Mouse (Mus musculus) embryonic stem cell, embryonic (primary cell): Measurements from ENCODE around the gene Hdac7.

Experiments used
- CTCF ChIA-PET, 4 experiments: fragments of 300-600 bp in 2 of 4; fragments of 350-600 bp in 2 of 4; sonication (Branson Sonifier 250); formaldehyde crosslinking; loops; one replicate each; lab custom pipeline; 2022; ENCODE audit warnings: inconsistent platforms in 2 of 4; lab: Charles Lee
- POLR2A ChIA-PET, 4 experiments: fragments of 300-600 bp in 2 of 4; fragments of 350-600 bp in 2 of 4; sonication (Branson Sonifier 250); formaldehyde crosslinking; loops; one replicate each; lab custom pipeline; 2022; ENCODE audit warnings: antibody characterized with exemption in 4 of 4, inconsistent platforms in 1 of 4; lab: Charles Lee

Hdac7 gene

GRCm38 (mm10) chr15:97766194-97766593 is 78.1 kb downstream of the Hdac7 start:
- POLR2A ChIA-PET, result interaction anchor here in 3 of 4 experiments (0.5 to 3.3 kb wide), 8 partner anchors 10 to 22 kb away, joined by 3 to 20 read pairs (median 4); no protein-coding TSS in a partner anchor
- CTCF ChIA-PET, result interaction anchor here in 3 of 4 experiments (0.6 to 3.2 kb wide), 12 partner anchors 11 to 1925 kb away, joined by 3 to 24 read pairs (median 9); partner anchors contain the start of gene Tmem106c (in 2 of the 3)

- ChIA-PET POLR2A (interaction anchor here in 3 of 4 experiments (1.0 to 1.5 kb wide), 6 partner anchors 9 to 19 kb away, joined by 3 to 4 read pairs (median 4); no protein-coding TSS in a partner anchor), CTCF (interaction anchor here in 1 of 4 experiments (1.1 to 2.3 kb wide), 4 partner anchors 11 to 100 kb away, joined by 3 to 10 read pairs (median 8); no protein-coding TSS in a partner anchor)
Measured at GRCm38 (mm10) chr15:97765090-97765794, 79.1 kb downstream of the Hdac7 start.

GRCm38 (mm10) chr15:97764532-97764931 is 79.8 kb downstream of the Hdac7 start:
- CTCF ChIA-PET, result interaction anchor here in 1 of 4 experiments (1.1 to 2.3 kb wide), 4 partner anchors 12 to 99 kb away, joined by 3 to 10 read pairs (median 8); no protein-coding TSS in a partner anchor
- POLR2A ChIA-PET, result interaction anchor here in 3 of 4 experiments (1.0 to 1.5 kb wide), 6 partner anchors 8 to 20 kb away, joined by 3 to 4 read pairs (median 4); no protein-coding TSS in a partner anchor

- CTCF ChIA-PET, result interaction anchor here in 3 of 4 experiments (0.5 to 2.3 kb wide), 8 partner anchors 13 to 629 kb away, joined by 3 to 10 read pairs (median 4); no protein-coding TSS in a partner anchor
- POLR2A ChIA-PET, result interaction anchor here in 2 of 4 experiments (0.6 to 3.2 kb wide), 3 partner anchors 25 to 128 kb away, joined by 3 to 11 read pairs (median 6); no protein-coding TSS in a partner anchor
Measured at GRCm38 (mm10) chr15:97763256-97764049, 80.8 kb downstream of the Hdac7 start.

GRCm38 (mm10) chr15:97762733-97763132 is 81.6 kb downstream of the Hdac7 start:
- ChIA-PET CTCF (interaction anchor here in 3 of 4 experiments (0.7 to 3.0 kb wide), 8 partner anchors 10 to 567 kb away, joined by 3 to 26 read pairs (median 8); no protein-coding TSS in a partner anchor), POLR2A (interaction anchor here in 2 of 4 experiments (0.6 to 3.2 kb wide), 6 partner anchors 8 to 128 kb away, joined by 3 to 11 read pairs (median 5); no protein-coding TSS in a partner anchor)

- POLR2A ChIA-PET, result interaction anchor here in 3 of 4 experiments (0.6 to 3.2 kb wide), 15 partner anchors 8 to 1332 kb away, joined by 3 to 11 read pairs (median 4); no protein-coding TSS in a partner anchor
- CTCF ChIA-PET, result interaction anchor here (0.5 to 3.0 kb wide), 29 partner anchors 8 to 1655 kb away, joined by 3 to 26 read pairs (median 5); no protein-coding TSS in a partner anchor
Measured at GRCm38 (mm10) chr15:97761438-97761837, 82.9 kb downstream of the Hdac7 start.

GRCm38 (mm10) chr15:97760952-97761351 is 83.3 kb downstream of the Hdac7 start:
- POLR2A ChIA-PET, result interaction anchor here in 3 of 4 experiments (0.6 to 3.2 kb wide), 11 partner anchors 8 to 1332 kb away, joined by 3 to 11 read pairs (median 4); no protein-coding TSS in a partner anchor
- CTCF ChIA-PET, result interaction anchor here (0.6 to 3.0 kb wide), 24 partner anchors 8 to 1655 kb away, joined by 3 to 26 read pairs (median 5); no protein-coding TSS in a partner anchor

GRCm38 (mm10) chr15:97760006-97760405 is 84.3 kb downstream of the Hdac7 start:
- CTCF ChIA-PET, result interaction anchor here in 2 of 4 experiments (2.0 to 3.0 kb wide), 3 partner anchors 8 to 16 kb away, joined by 6 to 26 read pairs (median 12); no protein-coding TSS in a partner anchor
- POLR2A ChIA-PET, result interaction anchor here in 1 of 4 experiments (2.0 kb wide), 1 partner anchor 8 kb away, joined by 7 read pairs; no protein-coding TSS in a partner anchor

- ChIA-PET CTCF (interaction anchor here (0.6 to 6.0 kb wide), 10 partner anchors 12 to 1086 kb away, joined by 3 to 53 read pairs (median 4); partner anchors contain the start of gene Rapgef3 (in 1 of the 4)), POLR2A (interaction anchor here in 3 of 4 experiments (0.6 to 5.2 kb wide), 7 partner anchors 9 to 588 kb away, joined by 3 to 20 read pairs (median 4); partner anchors contain the start of gene Rapgef3 (in 2 of the 3))
Measured at GRCm38 (mm10) chr15:97755361-97755760, 88.9 kb downstream of the Hdac7 start.

- CTCF ChIA-PET, result interaction anchor here in 3 of 4 experiments (0.6 to 6.0 kb wide), 6 partner anchors 13 to 1087 kb away, joined by 3 to 53 read pairs (median 14); partner anchors contain the start of gene Rapgef3 (in 1 of the 3)
Measured at GRCm38 (mm10) chr15:97754476-97754875, 89.8 kb downstream of the Hdac7 start.

GRCm38 (mm10) chr15:97752491-97752890 is 91.8 kb downstream of the Hdac7 start:
- POLR2A ChIA-PET, result interaction anchor here in 2 of 4 experiments (1.0 to 2.2 kb wide), 5 partner anchors 8 to 24 kb away, joined by 3 to 7 read pairs (median 4); no protein-coding TSS in a partner anchor
- CTCF ChIA-PET, result interaction anchor here in 3 of 4 experiments (0.6 to 6.0 kb wide), 13 partner anchors 9 to 150 kb away, joined by 3 to 53 read pairs (median 9); partner anchors contain the start of gene Rapgef3 (in 2 of the 3)

More at GRCm38 (mm10) chr15:97754476-97754875, 89.8 kb downstream of the Hdac7 start:
- POLR2A ChIA-PET, result interaction anchor here in 3 of 4 experiments (0.6 to 5.2 kb wide), 5 partner anchors 10 to 17 kb away, joined by 3 to 20 read pairs (median 5); partner anchors contain the start of gene Rapgef3 (in 1 of the 3)

- ChIA-PET POLR2A (interaction anchor here in 2 of 4 experiments (1.0 to 2.2 kb wide), 7 partner anchors 9 to 99 kb away, joined by 3 to 8 read pairs (median 3); partner anchors contain the start of gene Rapgef3 (in 1 of the 2)), CTCF (interaction anchor here (0.6 to 6.0 kb wide), 46 partner anchors 9 to 1187 kb away, joined by 3 to 53 read pairs (median 4); partner anchors contain the start of genes Rapgef3 (in 2 of the 4) and Tmem106c (in 1 of the 4))
Measured at GRCm38 (mm10) chr15:97751676-97752075, 92.6 kb downstream of the Hdac7 start.

- ChIA-PET CTCF (interaction anchor here (0.8 to 6.0 kb wide), 26 partner anchors 11 to 713 kb away, joined by 3 to 53 read pairs (median 8); partner anchors contain the start of gene Rapgef3 (in 1 of the 4)), POLR2A (interaction anchor here in 2 of 4 experiments (1.0 to 2.2 kb wide), 3 partner anchors 10 to 11 kb away, joined by 3 to 7 read pairs (median 4); no protein-coding TSS in a partner anchor)
Measured at GRCm38 (mm10) chr15:97750697-97751096, 93.6 kb downstream of the Hdac7 start.

- POLR2A ChIA-PET, result interaction anchor here in 2 of 4 experiments (1.2 to 1.4 kb wide), 2 partner anchors 9 to 33 kb away, joined by 3 to 4 read pairs; no protein-coding TSS in a partner anchor
- CTCF ChIA-PET, result interaction anchor here in 3 of 4 experiments (1.7 to 6.0 kb wide), 5 partner anchors 26 to 100 kb away, joined by 3 to 53 read pairs (median 23); no protein-coding TSS in a partner anchor
Measured at GRCm38 (mm10) chr15:97749841-97750240, 94.5 kb downstream of the Hdac7 start.

- CTCF ChIA-PET, result interaction anchor here in 2 of 4 experiments (1.7 to 6.0 kb wide), 4 partner anchors 27 to 101 kb away, joined by 3 to 53 read pairs (median 20); no protein-coding TSS in a partner anchor
- POLR2A ChIA-PET, result interaction anchor here in 2 of 4 experiments (1.2 to 1.4 kb wide), 2 partner anchors 9 to 33 kb away, joined by 3 to 4 read pairs; no protein-coding TSS in a partner anchor
Measured at GRCm38 (mm10) chr15:97749397-97749796, 94.9 kb downstream of the Hdac7 start.

GRCm38 (mm10) chr15:97748964-97749363 is 95.3 kb downstream of the Hdac7 start:
- ChIA-PET CTCF (no interaction called here), POLR2A (interaction anchor here in 2 of 4 experiments (1.0 to 1.4 kb wide), 2 partner anchors 8 to 34 kb away, joined by 3 to 4 read pairs; no protein-coding TSS in a partner anchor)
